In the genomic region with DNA sequence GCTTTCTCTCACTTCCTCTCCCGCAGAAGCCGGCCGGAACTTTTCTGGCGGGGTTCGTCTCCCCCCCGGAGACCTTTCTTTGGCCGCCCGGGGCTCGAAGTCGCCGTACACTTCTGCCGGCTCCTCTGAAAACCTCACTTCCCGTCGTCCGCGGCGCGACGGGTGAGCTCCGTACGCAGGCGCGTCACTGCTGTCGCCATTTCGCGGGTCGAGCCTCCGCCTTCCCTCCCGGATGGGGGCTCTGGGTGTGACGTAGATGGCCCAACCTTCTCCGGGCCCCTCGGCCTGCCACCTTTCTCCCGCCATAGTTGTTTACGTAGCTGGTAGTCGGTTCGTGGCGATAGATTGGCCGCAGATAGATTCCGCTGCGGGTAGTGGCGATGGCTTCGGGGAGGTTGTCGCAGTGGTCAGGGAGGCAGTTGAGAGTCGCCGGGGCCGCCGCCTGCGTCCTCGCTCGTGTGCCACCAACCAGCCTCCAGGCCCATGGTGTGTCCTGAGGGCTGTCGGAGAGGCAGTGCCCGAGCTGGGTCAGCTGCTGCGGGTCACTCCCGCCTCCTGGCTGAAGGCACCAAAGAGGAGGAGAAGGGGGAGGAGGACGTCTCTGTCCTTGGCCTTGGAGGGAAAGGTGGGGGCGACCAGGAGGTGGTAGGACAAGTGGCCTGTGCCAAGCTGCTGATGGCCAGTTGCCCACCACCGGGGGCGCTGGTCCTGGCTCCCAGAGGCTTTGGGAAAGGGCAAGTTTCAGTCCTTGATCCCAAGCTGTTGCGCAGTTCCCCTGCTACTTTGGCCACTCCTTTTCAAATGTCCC, we compare ENCODE assay signal across 8 mouse cellular contexts. TPM values are rescaled to one million over a fixed set of nuclear protein-coding genes. Genes with fewer than 3 reads are reported as not detected.
DNase-seq lines count a peak whose midpoint lies in the region; ATAC-seq and TF ChIP-seq lines count a peak whose summit lies in the region.

A gene (minus strand): TSS at position 551 of the 808 bp plus-strand sequence.

- under 1% methylated on average over 57 of the region's 59 CpGs for WGBS in forebrain, embryonic 11.5 days
- under 1% methylated on average over 59 of the region's 59 CpGs for WGBS in heart, embryonic 16.5 days
- WGBS in liver, embryonic 16.5 days (ENCODE audit: insufficient replicate concordance): under 1% methylated on average over 59 of the region's 59 CpGs
- under 1% methylated on average over 59 of the region's 59 CpGs for WGBS in neural tube, embryonic 13.5 days

- TF ChIP-seq EP300 in CH12.LX (IDR thresholded peaks at IDR 0.05; ENCODE audit: low read length): 0 out of 2 replicates have a peak, but pooled peaks have one; percentile 12

- dilution Hi-C loops in CH12.LX (cut with MboI; ENCODE audit: extremely low pct_ligation_motif_present, extremely low pct_unique_long_range_greater_than_20kb, low sequenced_read_pairs): no loop called here

- TF ChIP-seq POLR2A in CH12.LX (IDR thresholded peaks at IDR 0.05; ENCODE audit: low read depth, low read length): peak; percentile 71
- TF ChIP-seq POLR2A in testis, adult 2 months (IDR thresholded peaks at IDR 0.05; ENCODE audit: control insufficient read depth, low read depth, low read length): peak; percentile 74

- H3K9ac ChIP-seq in CH12.LX (ENCODE audit: insufficient read depth, low read depth): peak within 1 kb of the TSS; percentile 74
- H3K9ac ChIP-seq in forebrain, embryonic 11.5 days (ENCODE audit: low read length): peak within 1 kb of the TSS; percentile 89
- peak within 1 kb of the TSS; percentile 96 for H3K9ac ChIP-seq in heart, embryonic 16.5 days (ENCODE audit: low read length)
- peak within 1 kb of the TSS; percentile 99 for H3K9ac ChIP-seq in liver, embryonic 16.5 days (ENCODE audit: low read depth, low read length)
- H3K9ac ChIP-seq in neural tube, embryonic 13.5 days: peak within 1 kb of the TSS; percentile 92

- H3K27me3 ChIP-seq in CH12.LX (replicated peaks): no peaks in the 10 kb centered on the region
- no peaks in the 10 kb centered on the region for H3K27me3 ChIP-seq in forebrain, embryonic 11.5 days (ENCODE audit: control insufficient read depth, insufficient read depth, low read length)
- no peaks in the 10 kb centered on the region for H3K27me3 ChIP-seq in heart, embryonic 16.5 days (ENCODE audit: control insufficient read depth, insufficient read depth, low read length)
- no peaks in the 10 kb centered on the region for H3K27me3 ChIP-seq in liver, embryonic 16.5 days (ENCODE audit: control insufficient read depth, insufficient read depth, low read depth, low read length)
- no peaks in the 10 kb centered on the region for H3K27me3 ChIP-seq in neural tube, embryonic 13.5 days
- H3K27me3 ChIP-seq in testis, adult 2 months (ENCODE audit: control insufficient read depth, insufficient read depth, low read length): no peaks in the 10 kb centered on the region

- H3K4me2 ChIP-seq in CH12.LX (ENCODE audit: insufficient read depth, low read depth, poor library complexity, severe bottlenecking): peak within 1 kb of the TSS; percentile 65; the same call in 1 of the 2 replicates
- peak within 1 kb of the TSS; percentile 66 for H3K4me2 ChIP-seq in forebrain, embryonic 11.5 days (ENCODE audit: low read depth, low read length, severe bottlenecking)
- H3K4me2 ChIP-seq in heart, embryonic 16.5 days (ENCODE audit: low read depth, low read length): peak within 1 kb of the TSS; percentile 89
- H3K4me2 ChIP-seq in liver, embryonic 16.5 days (ENCODE audit: low read depth, low read length): peak within 1 kb of the TSS; percentile 63
- peak within 1 kb of the TSS; percentile 68 for H3K4me2 ChIP-seq in neural tube, embryonic 13.5 days

- no peaks in the 10 kb centered on the region for H3K9me3 ChIP-seq in CH12.LX (replicated peaks; ENCODE audit: low read length)
- no peaks in the 10 kb centered on the region for H3K9me3 ChIP-seq in forebrain, embryonic 11.5 days (ENCODE audit: control insufficient read depth, low read length)
- no peaks in the 10 kb centered on the region for H3K9me3 ChIP-seq in heart, embryonic 16.5 days (replicated peaks; ENCODE audit: control insufficient read depth, low read length)
- no peaks in the 10 kb centered on the region for H3K9me3 ChIP-seq in liver, embryonic 16.5 days (replicated peaks; ENCODE audit: control insufficient read depth, low read length)
- H3K9me3 ChIP-seq in neural tube, embryonic 13.5 days: no peaks in the 10 kb centered on the region

- H3K4me1 ChIP-seq in CH12.LX (ENCODE audit: control insufficient read depth in 1 of 2, insufficient read depth in 2 of 2): peaks cover 2 to 23% of the 10 kb centered on the region in 2 experiments
- peaks cover 6% of the 10 kb centered on the region; the same call in 1 of the 2 replicates for H3K4me1 ChIP-seq in forebrain, embryonic 11.5 days (replicated peaks; ENCODE audit: control insufficient read depth, insufficient read depth, low read length)
- peaks cover 12% of the 10 kb centered on the region for H3K4me1 ChIP-seq in heart, embryonic 16.5 days (ENCODE audit: control insufficient read depth, insufficient read depth, low read length)
- peaks cover 28% of the 10 kb centered on the region for H3K4me1 ChIP-seq in liver, embryonic 16.5 days (ENCODE audit: control insufficient read depth, low read depth, low read length)
- H3K4me1 ChIP-seq in neural tube, embryonic 13.5 days (replicated peaks): peaks cover 16% of the 10 kb centered on the region
- no peaks in the 10 kb centered on the region for H3K4me1 ChIP-seq in testis, adult 2 months (ENCODE audit: control insufficient read depth, insufficient read depth, low read length)

- H3K36me3 ChIP-seq in CH12.LX (replicated peaks in 1 of 2; ENCODE audit: control insufficient read depth in 1 of 2, insufficient read depth in 1 of 2, low read length in 1 of 2): peaks cover 14 to 26% of the 10 kb centered on the region in 2 experiments
- no peaks in the 10 kb centered on the region; the same call in 1 of the 2 replicates for H3K36me3 ChIP-seq in forebrain, embryonic 11.5 days (ENCODE audit: control insufficient read depth, insufficient read depth, low read length)
- H3K36me3 ChIP-seq in heart, embryonic 16.5 days (ENCODE audit: control insufficient read depth, insufficient read depth): peaks cover 22% of the 10 kb centered on the region
- H3K36me3 ChIP-seq in liver, embryonic 16.5 days (ENCODE audit: control insufficient read depth, insufficient read depth): peaks cover 21% of the 10 kb centered on the region
- H3K36me3 ChIP-seq in neural tube, embryonic 13.5 days: peaks cover 24% of the 10 kb centered on the region
- no peaks in the 10 kb centered on the region; the same call in none of the 2 replicates for H3K36me3 ChIP-seq in testis, adult 2 months (ENCODE audit: control insufficient read depth, insufficient read depth, low read length)

- peak; percentile 17 to 56; a peak in 2 of 4 replicates for TF ChIP-seq CTCF in CH12.LX (conservative IDR thresholded peaks at IDR 0.05 in 1 of 2, IDR thresholded peaks at IDR 0.05 in 1 of 2; ENCODE audit: low read depth in 2 of 2, low read length in 2 of 2)
- TF ChIP-seq CTCF in testis, adult 2 months (IDR thresholded peaks at IDR 0.05; ENCODE audit: control insufficient read depth, insufficient read depth, insufficient replicate concordance, low read depth, low read length): peak; percentile 69

- H3K4me3 ChIP-seq in CH12.LX (replicated peaks in 1 of 3; ENCODE audit: low read depth in 2 of 3, low read length in 2 of 3, poor library complexity in 1 of 3): peak within 1 kb of the TSS; percentile 77 to 90 (median 82)
- H3K4me3 ChIP-seq in forebrain, embryonic 11.5 days (ENCODE audit: low read depth, low read length): peak within 1 kb of the TSS; percentile 76
- H3K4me3 ChIP-seq in heart, embryonic 16.5 days (ENCODE audit: low read length): peak within 1 kb of the TSS; percentile 76
- H3K4me3 ChIP-seq in liver, embryonic 16.5 days (ENCODE audit: low read depth, low read length): peak within 1 kb of the TSS; percentile 93
- H3K4me3 ChIP-seq in neural tube, embryonic 13.5 days: peak within 1 kb of the TSS; percentile 86
- H3K4me3 ChIP-seq in testis, adult 2 months (ENCODE audit: control insufficient read depth, low read depth, low read length): peak within 1 kb of the TSS; percentile 90

- DNase-seq in CH12.LX (ENCODE audit: extremely low read depth): peak; percentile 97
- DNase-seq in c-Kit-positive CD71-positive TER-119-negative erythroid progenitor cells, embryonic 14.5 days (ENCODE audit: low read depth): peak; percentile 92
- peak; percentile 98 for DNase-seq in forebrain, embryonic 11.5 days (ENCODE audit: low spot score)
- peak; percentile 99 for DNase-seq in kidney, postnatal 36 days

- H3K27ac ChIP-seq in CH12.LX (ENCODE audit: insufficient read depth, low read depth): peak within 1 kb of the TSS; percentile 97
- H3K27ac ChIP-seq in forebrain, embryonic 11.5 days (ENCODE audit: low read depth, low read length): peak within 1 kb of the TSS; percentile 99
- peak within 1 kb of the TSS; percentile 100 for H3K27ac ChIP-seq in heart, embryonic 16.5 days (ENCODE audit: low read length)
- peak within 1 kb of the TSS; percentile 100 for H3K27ac ChIP-seq in liver, embryonic 16.5 days (ENCODE audit: low read length)
- peak within 1 kb of the TSS; percentile 99 for H3K27ac ChIP-seq in neural tube, embryonic 13.5 days (replicated peaks)
- peak within 1 kb of the TSS; percentile 96 for H3K27ac ChIP-seq in testis, adult 2 months (ENCODE audit: control insufficient read depth, insufficient read depth, low read depth, low read length)

- in situ Hi-C loops in CH12.LX (cut with MboI; ENCODE audit: low pct_ligation_motif_present, low pct_unique_long_range_greater_than_20kb, low sequenced_read_pairs): no loop called here

- H3K79me2 ChIP-seq in CH12.LX (replicated peaks; ENCODE audit: control insufficient read depth, extremely low read depth, insufficient read depth, poor library complexity, severe bottlenecking): peaks cover 37% of the 10 kb centered on the region

- ATAC-seq in forebrain, embryonic 11.5 days (replicated peaks; ENCODE audit: low FRiP score): peak; percentile 91
- peak; percentile 93 for ATAC-seq in heart, embryonic 16.5 days (replicated peaks; ENCODE audit: extremely low read depth, insufficient read depth, low FRiP score)
- ATAC-seq in liver, embryonic 16.5 days (ENCODE audit: low read depth): peak; percentile 83
- ATAC-seq in neural tube, embryonic 13.5 days (ENCODE audit: low read depth): peak; percentile 96

- no peak for TF ChIP-seq RAD21 in CH12.LX (IDR thresholded peaks at IDR 0.05; ENCODE audit: low read depth, low read length)

TF ChIP-seq in CH12.LX, 34 proteins besides CTCF, POLR2A, EP300 and RAD21 (continues in another document):
- peak; percentile 3; the same call in 1 of the 2 replicates for TF ChIP-seq SMC3 (IDR thresholded peaks at IDR 0.05; ENCODE audit: low read depth, low read length)

RNA-seq across cellular contexts. Expression of the gene that starts here (rescaled TPM):
- total RNA-seq in CH12.LX (2012; rRNA removed) (19.1 and 26.3 TPM in 2 replicates), CH12.LX (2014; rRNA removed) (37.9 and 44.1 TPM in 2 replicates)
- 39.3 and 39.8 TPM in 2 replicates for polyA plus RNA-seq in CH12.LX (2012; ENCODE audit: insufficient read length, low read depth)
- polyA plus RNA-seq in forebrain, embryonic 11.5 days (2014; fragmentation: Nextera tagmentation; extraction: Ambion mirVana): 36.0 and 39.5 TPM in 2 replicates
- polyA plus RNA-seq in heart, embryonic 16.5 days (2015; fragmentation: Nextera tagmentation; extraction: Ambion mirVana): 30.4 and 34.9 TPM in 2 replicates
- polyA plus RNA-seq in liver, embryonic 16.5 days (2015; fragmentation: Nextera tagmentation; extraction: Ambion mirVana): 18.6 and 19.1 TPM in 2 replicates
- 24.2 and 26.5 TPM in 2 replicates for polyA plus RNA-seq in neural tube, embryonic 13.5 days (2015; fragmentation: Nextera tagmentation; extraction: Ambion mirVana)
- polyA plus RNA-seq in testis, adult 2 months (2012; rRNA removed): 223 and 268 TPM in 2 replicates

Comparison
In these comparisons a context has a peak if more than half of its experiments do, and no peak if none do; other contexts are left out.
1. Peak in every context shown above with its lines: DNase-seq, ATAC-seq, H3K4me3 ChIP-seq and H3K27ac ChIP-seq.